Comparison of ENCODE assay signal across 8 mouse cellular contexts in the genomic region with DNA sequence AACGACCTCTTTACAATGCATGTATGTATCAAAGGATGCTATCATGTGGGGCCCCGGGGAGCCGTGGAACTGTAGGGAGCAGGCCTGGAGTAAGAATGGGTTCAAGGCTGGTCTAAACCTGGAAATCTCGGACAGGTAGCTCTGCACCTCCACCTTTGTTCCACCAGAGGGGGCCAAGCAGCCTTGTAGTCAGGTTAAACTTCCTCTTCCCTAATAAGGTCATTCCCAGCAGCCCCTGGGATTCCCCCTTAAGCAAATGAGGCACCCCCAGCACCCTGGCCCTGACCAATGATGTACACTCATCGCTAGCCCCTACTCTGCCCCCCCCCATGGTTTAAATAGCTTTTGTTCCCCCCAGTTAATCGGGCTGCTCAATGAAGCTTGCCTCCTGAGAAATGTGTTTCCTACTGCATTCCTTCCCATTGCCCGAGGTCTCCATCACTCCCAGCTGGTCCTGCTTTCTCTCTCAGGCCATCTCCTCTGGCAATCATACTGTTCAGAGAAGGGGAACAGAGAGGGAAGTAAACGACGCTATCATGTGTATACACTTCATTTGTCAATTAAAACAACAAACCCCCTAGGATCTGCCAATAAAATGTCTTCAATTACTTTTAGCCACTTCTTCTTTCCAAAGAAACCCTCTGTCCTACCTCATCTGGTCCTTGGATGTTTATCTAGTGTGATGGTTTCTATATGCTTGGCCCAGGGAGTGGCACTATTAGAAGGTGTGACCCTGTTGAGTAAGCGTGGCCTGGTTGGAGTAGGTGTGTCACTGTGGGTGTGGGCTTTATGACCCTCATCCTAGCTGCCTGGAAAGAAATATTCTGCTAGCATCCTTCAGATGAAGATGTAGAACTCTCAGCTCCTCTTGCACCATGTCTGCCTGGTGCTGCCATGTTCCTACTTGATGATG. TPM values are rescaled to one million over a fixed set of nuclear protein-coding genes. Genes with fewer than 3 reads are reported as not detected.
DNase-seq lines count a peak whose midpoint lies in the region; ATAC-seq and TF ChIP-seq lines count a peak whose summit lies in the region.

No protein-coding gene starts in this region.

- no peaks in the 10 kb centered on the region for H3K27me3 ChIP-seq in heart, embryonic 14.5 days (ENCODE audit: control insufficient read depth, insufficient read depth, low read length)
- no peaks in the 10 kb centered on the region for H3K27me3 ChIP-seq in ES-Bruce4 (ENCODE audit: control insufficient read depth, insufficient read depth, low read length, poor library complexity, severe bottlenecking)
- no peaks in the 10 kb centered on the region for H3K27me3 ChIP-seq in liver, embryonic 11.5 days (replicated peaks; ENCODE audit: control insufficient read depth, insufficient read depth, low read length)

- no peak for TF ChIP-seq EP300 in ES-Bruce4 (IDR thresholded peaks at IDR 0.05; ENCODE audit: insufficient read depth, low read depth, low read length)

- no peak overlapping the region for H3K4me3 ChIP-seq in heart, embryonic 14.5 days (ENCODE audit: control insufficient read depth in 1 of 2, insufficient read depth in 1 of 2, low read depth in 1 of 2, low read length in 2 of 2)
- no peak overlapping the region for H3K4me3 ChIP-seq in ES-Bruce4 (ENCODE audit: low read depth, low read length)
- H3K4me3 ChIP-seq in liver, embryonic 11.5 days (ENCODE audit: low read depth, low read length) = no peak overlapping the region

- no peaks in the 10 kb centered on the region for H3K4me1 ChIP-seq in heart, embryonic 14.5 days (ENCODE audit: control insufficient read depth in 2 of 2, insufficient read depth in 2 of 2, low read length in 2 of 2)
- H3K4me1 ChIP-seq in ES-Bruce4 (ENCODE audit: control insufficient read depth, insufficient read depth, low read length) = no peaks in the 10 kb centered on the region
- no peaks in the 10 kb centered on the region for H3K4me1 ChIP-seq in liver, embryonic 11.5 days (replicated peaks; ENCODE audit: control insufficient read depth, insufficient read depth, low read length)

- H3K27ac ChIP-seq in heart, embryonic 14.5 days (replicated peaks in 1 of 2; ENCODE audit: control insufficient read depth in 1 of 2, insufficient read depth in 1 of 2, low read depth in 2 of 2, low read length in 2 of 2) = no peak overlapping the region
- no peak overlapping the region for H3K27ac ChIP-seq in ES-Bruce4 (ENCODE audit: insufficient read depth, low read length)
- no peak overlapping the region for H3K27ac ChIP-seq in liver, embryonic 11.5 days (ENCODE audit: low read depth, low read length)

- no peak for DNase-seq in heart, adult 18-20 months
- DNase-seq in cerebellum, postnatal 36 days = peak; percentile 26 to 34
- peak; percentile 34 for DNase-seq in induced T-regulatory cell, adult 2 months (ENCODE audit: low read depth)
- DNase-seq in liver, embryonic 11.5 days (ENCODE audit: low spot score) = no peak
- peak; percentile 74 for DNase-seq in retina, postnatal 1 day
- DNase-seq in adrenal gland, adult 8-10 months = no peak

- H3K4me2 ChIP-seq in heart, embryonic 14.5 days (ENCODE audit: low read length) = 0 out of 2 replicates have a peak overlapping the region, but pooled peaks have one; percentile 4
- no peak overlapping the region for H3K4me2 ChIP-seq in liver, embryonic 11.5 days

- TF ChIP-seq CTCF in ES-Bruce4 (IDR thresholded peaks at IDR 0.05; ENCODE audit: low read depth, low read length) = peak; percentile 75

- WGBS in heart, embryonic 14.5 days = 53% methylated on average over 10 of the region's 10 CpGs
- WGBS in liver, embryonic 11.5 days = 48% methylated on average over 10 of the region's 10 CpGs

- no peak for TF ChIP-seq POLR2A in ES-Bruce4 (IDR thresholded peaks at IDR 0.05; ENCODE audit: insufficient read depth, low read length)

- H3K36me3 ChIP-seq in heart, embryonic 14.5 days (ENCODE audit: control insufficient read depth, insufficient read depth, low read length) = no peaks in the 10 kb centered on the region
- no peaks in the 10 kb centered on the region for H3K36me3 ChIP-seq in ES-Bruce4 (ENCODE audit: control insufficient read depth, insufficient read depth, low read length, poor library complexity, severe bottlenecking)
- no peaks in the 10 kb centered on the region for H3K36me3 ChIP-seq in liver, embryonic 11.5 days (ENCODE audit: control insufficient read depth, insufficient read depth, low read length)

- H3K9me3 ChIP-seq in heart, embryonic 14.5 days (ENCODE audit: control insufficient read depth, low read length) = no peaks in the 10 kb centered on the region
- no peaks in the 10 kb centered on the region for H3K9me3 ChIP-seq in ES-Bruce4 (replicated peaks; ENCODE audit: control insufficient read depth, insufficient read depth, low read length, poor library complexity, severe bottlenecking)
- no peaks in the 10 kb centered on the region for H3K9me3 ChIP-seq in liver, embryonic 11.5 days (ENCODE audit: control insufficient read depth, low read length)

- H3K9ac ChIP-seq in heart, embryonic 14.5 days (ENCODE audit: low read length) = no peak overlapping the region
- H3K9ac ChIP-seq in ES-Bruce4 (ENCODE audit: low read depth, poor library complexity, severe bottlenecking) = no peak overlapping the region
- no peak overlapping the region for H3K9ac ChIP-seq in liver, embryonic 11.5 days (ENCODE audit: low read depth, low read length)

- no peak for ATAC-seq in heart, embryonic 14.5 days (ENCODE audit: insufficient number of reproducible peaks, insufficient read depth, low FRiP score, low read depth)
- peak; percentile 43; the same call in 1 of the 2 replicates for ATAC-seq in liver, embryonic 11.5 days (replicated peaks; ENCODE audit: low FRiP score)

RNA-seq across cellular contexts. Expression of gene Slc44a5, which starts 11.4 kb away (rescaled TPM):
- 1.0 and 1.4 TPM in 2 replicates for polyA plus RNA-seq in heart, embryonic 14.5 days (2014; fragmentation: Nextera tagmentation; extraction: Ambion mirVana)
- total RNA-seq in heart, adult 18-20 months (2021) = under 1 TPM; 0.13 to 0.17 TPM
- polyA plus RNA-seq in ES-Bruce4 (2011; ENCODE audit: insufficient read depth, insufficient read length, low read depth, missing spikeins) = 0.12 and 0.32 TPM in 2 replicates
- polyA plus RNA-seq in liver, embryonic 11.5 days (2014; fragmentation: Nextera tagmentation; extraction: Ambion mirVana) = 0.93 and 1.1 TPM in 2 replicates
- under 1 TPM in 3 of 4 experiments, not detected in 1; 0.03 to 0.11 (median 0.06) TPM for total RNA-seq in adrenal gland, adult 8-10 months (2022)

RNA-seq across cellular contexts. Expression of gene Acadm, which starts 40.3 kb away (rescaled TPM):
- 263 and 291 TPM in 2 replicates for polyA plus RNA-seq in heart, embryonic 14.5 days (2014; fragmentation: Nextera tagmentation; extraction: Ambion mirVana)
- total RNA-seq in heart, adult 18-20 months (2021) = 1,000 to 10,000 TPM; 1,411 to 1,781 TPM
- polyA plus RNA-seq in ES-Bruce4 (2011; ENCODE audit: insufficient read depth, insufficient read length, low read depth, missing spikeins) = 88.7 and 105 TPM in 2 replicates
- polyA plus RNA-seq in liver, embryonic 11.5 days (2014; fragmentation: Nextera tagmentation; extraction: Ambion mirVana) = 68.9 and 75.3 TPM in 2 replicates
- 100 to 1,000 TPM; 446 to 580 (median 575) TPM for total RNA-seq in adrenal gland, adult 8-10 months (2022)

Comparison
In these comparisons a context has a peak if more than half of its experiments do, and no peak if none do; other contexts are left out.
1. DNase-seq: peak in cerebellum, postnatal 36 days (2 of 2), induced T-regulatory cell, adult 2 months (single experiment) and retina, postnatal 1 day (single experiment); none in heart, adult 18-20 months (0 of 2), liver, embryonic 11.5 days (single experiment) and adrenal gland, adult 8-10 months (single experiment).